Mouse (Mus musculus) kidney, embryonic 15.5 days (tissue): ENCODE measurements at regions not wholly inside any gene's neighbourhood (a gene's known extent, or its start where the extent isn't known, plus 50 kb on each side); places are given as distances from the start of the nearest gene placed in this dataset.

Experiments
- ATAC-seq: fragments of 200-750 bp; cut with Nextera tagmentation; replicated peaks from 2 replicates; pipeline ENCODE4 v1.8.0; 2017; ENCODE audit warnings: moderate TSS enrichment; ENCODE audit not compliant: low FRiP score
- H3K27ac ChIP-seq: fragments of 300-500 bp; sonication (generic); 2 replicates; pipeline ENCODE4 v1.5.1; 2015; ENCODE audit warnings: mild to moderate bottlenecking, inconsistent platforms
- H3K27me3 ChIP-seq: fragments of 300-500 bp; sonication (generic); 2 replicates; pipeline ENCODE4 v1.6.1; 2015; ENCODE audit warnings: inconsistent platforms
- H3K36me3 ChIP-seq: fragments of 300-500 bp; sonication (generic); 2 replicates; pipeline ENCODE4 v1.6.1; 2015; ENCODE audit warnings: inconsistent platforms
- H3K4me1 ChIP-seq: fragments of 300-500 bp; sonication (generic); 2 replicates; pipeline ENCODE4 v1.6.1; 2015; ENCODE audit warnings: inconsistent platforms
- H3K4me2 ChIP-seq: fragments of 300-500 bp; sonication (generic); 2 replicates; pipeline ENCODE4 v1.6.1; 2015; ENCODE audit warnings: moderate library complexity, mild to moderate bottlenecking, inconsistent platforms
- H3K4me3 ChIP-seq: fragments of 300-500 bp; sonication (generic); replicated peaks from 2 replicates; pipeline ENCODE4 v1.5.1; 2015; ENCODE audit warnings: mild to moderate bottlenecking, inconsistent platforms
- H3K9ac ChIP-seq: fragments of 300-500 bp; sonication (generic); 2 replicates; pipeline ENCODE4 v1.6.1; 2015; ENCODE audit warnings: mild to moderate bottlenecking, inconsistent platforms
- H3K9me3 ChIP-seq: fragments of 300-500 bp; sonication (generic); replicated peaks from 2 replicates; pipeline ENCODE4 v1.6.1; 2016; ENCODE audit warnings: inconsistent platforms
- WGBS: fragments of 180-500 bp; shearing (Covaris S2); methylation state at CpG from one replicate; pipeline ENCODE4 v1.1.7; 2015; ENCODE audit warnings: mixed read lengths; 5-methylcytosine and 5-hydroxymethylcytosine counted together

DNA sequence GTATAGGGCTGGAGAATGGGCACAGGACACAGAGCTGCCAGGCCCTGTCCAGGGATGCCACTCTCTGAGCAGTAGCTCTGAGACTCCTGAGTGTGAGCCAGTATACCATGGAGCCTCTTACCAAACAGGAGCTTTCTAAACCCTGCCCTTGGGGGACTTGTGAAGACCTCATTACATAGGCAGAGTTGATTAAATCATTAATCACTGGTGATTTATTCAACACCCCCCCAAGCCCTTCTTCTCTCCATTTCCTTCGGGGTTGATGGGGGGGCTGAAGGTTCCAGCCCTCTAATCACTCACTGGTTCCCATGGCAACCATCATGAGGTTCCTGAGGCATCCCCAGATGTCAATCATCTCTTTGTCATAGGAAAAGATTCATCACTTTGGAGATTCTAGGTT lies 81.0 kb upstream of the Plekha5 start:
- Histone ChIP-seq H3K27ac (no peak overlapping the region), H3K4me2 (no peak overlapping the region), H3K9me3 (peaks cover 6% of the 10 kb centered on the region; the same call in 1 of the 2 replicates), H3K9ac (no peak overlapping the region), H3K27me3 (no peaks in the 10 kb centered on the region), H3K4me1 (peaks cover 37% of the 10 kb centered on the region), H3K36me3 (no peaks in the 10 kb centered on the region), H3K4me3 (no peak overlapping the region)
- WGBS, result 35% methylated on average over 1 of the region's 1 CpGs
- ATAC-seq, result no peak

- H3K4me2 ChIP-seq, result no peak overlapping the region
- WGBS, result 84% methylated on average over 13 of the region's 13 CpGs
- no peak overlapping the region for H3K4me3 ChIP-seq
- H3K4me1 ChIP-seq, result peaks cover 59% of the 10 kb centered on the region
- no peak for ATAC-seq
- no peaks in the 10 kb centered on the region for H3K9me3 ChIP-seq
- no peaks in the 10 kb centered on the region for H3K36me3 ChIP-seq
- H3K27me3 ChIP-seq, result no peaks in the 10 kb centered on the region
- no peak overlapping the region for H3K9ac ChIP-seq
- no peak overlapping the region for H3K27ac ChIP-seq
These were observed 84.1 kb upstream of the Plekha5 start for GRCm38 (mm10) chr6:140339731-140340130.

GRCm38 (mm10) chr6:140337897-140338749 lies 85.7 kb upstream of the Plekha5 start:
- Histone ChIP-seq H3K9ac (no peak overlapping the region), H3K4me3 (peak overlapping the region; percentile 23)

DNA sequence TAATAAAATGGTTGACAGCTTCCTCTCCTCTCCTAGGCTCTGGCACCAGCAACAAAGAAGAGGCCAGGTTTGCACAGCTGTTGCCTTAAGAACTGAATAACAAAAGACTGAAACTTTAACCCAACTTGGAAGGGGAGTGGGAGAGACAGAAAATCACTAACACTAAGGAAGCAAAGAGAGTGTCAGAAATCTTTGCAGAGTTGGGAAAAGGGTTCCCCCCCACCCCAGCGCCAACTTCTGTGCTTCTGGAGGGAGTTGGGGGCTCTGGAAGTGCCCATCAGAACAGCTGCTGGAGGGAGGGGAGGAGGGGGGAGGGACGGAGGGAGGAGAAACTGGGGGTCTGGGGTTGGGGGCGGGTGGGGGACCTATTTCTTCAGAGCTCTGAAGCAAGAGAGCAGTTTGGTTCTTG lies 86.8 kb upstream of the Plekha5 start:
- H3K4me3 ChIP-seq, result no peak overlapping the region
- 4% methylated on average over 3 of the region's 3 CpGs for WGBS

More at GRCm38 (mm10) chr6:140337897-140338749, 85.7 kb upstream of the Plekha5 start:
- no peaks in the 10 kb centered on the region for H3K27me3 ChIP-seq
- peak overlapping the region; percentile 54 for H3K4me2 ChIP-seq
- peaks cover 54% of the 10 kb centered on the region for H3K4me1 ChIP-seq
- 26% methylated on average over 19 of the region's 19 CpGs for WGBS
- H3K36me3 ChIP-seq, result no peaks in the 10 kb centered on the region
- peak; percentile 79 for ATAC-seq
- no peaks in the 10 kb centered on the region for H3K9me3 ChIP-seq
- H3K27ac ChIP-seq, result peak overlapping the region; percentile 95

DNA sequence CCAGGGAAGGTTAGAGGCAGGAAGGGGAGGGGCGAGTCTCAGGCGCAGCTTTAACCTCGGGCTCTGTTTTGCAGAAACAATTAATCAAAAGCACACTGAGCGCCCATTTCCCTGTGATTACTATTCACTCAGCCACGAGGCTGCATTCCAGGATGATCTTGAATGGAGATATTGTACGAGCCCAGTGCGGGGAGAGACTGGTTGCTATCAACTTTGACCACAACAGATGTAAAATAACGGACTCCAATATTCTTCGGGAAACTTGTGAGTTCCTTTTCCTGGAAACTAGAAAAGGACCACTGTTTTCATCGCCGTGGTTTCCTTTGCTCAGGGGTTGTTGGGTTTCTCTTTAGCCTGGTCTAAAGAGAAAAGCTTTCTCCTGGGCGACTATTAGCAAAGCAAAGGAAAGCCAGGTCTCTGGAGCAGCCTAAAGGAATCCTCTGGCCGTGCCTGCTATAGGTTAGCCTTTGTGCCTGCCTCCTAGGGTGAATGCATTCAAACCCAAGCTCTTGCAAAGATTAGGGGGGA lies 87.4 kb upstream of the Plekha5 start:
- H3K4me3 ChIP-seq, result 0 out of 2 replicates have a peak overlapping the region, but pooled peaks have one; percentile 8
- 0 out of 2 replicates have a peak, but pooled peaks have one; percentile 13 for ATAC-seq
- no peak overlapping the region for H3K9ac ChIP-seq

More for the DNA sequence above, 86.8 kb upstream of the Plekha5 start:
- Histone ChIP-seq H3K4me1 (peaks cover 47% of the 10 kb centered on the region), H3K4me2 (peak overlapping the region; percentile 54), H3K27ac (peak overlapping the region; percentile 95), H3K27me3 (no peaks in the 10 kb centered on the region), H3K9me3 (no peaks in the 10 kb centered on the region), H3K9ac (no peak overlapping the region), H3K36me3 (no peaks in the 10 kb centered on the region)
- ATAC-seq, result peak; percentile 59

GRCm38 (mm10) chr6:140333397-140333796 lies 90.5 kb upstream of the Plekha5 start:
- ATAC-seq, result no peak
- H3K4me3 ChIP-seq, result no peak overlapping the region
- WGBS, result 45% methylated on average over 3 of the region's 3 CpGs
- no peak overlapping the region for H3K9ac ChIP-seq
- no peaks in the 10 kb centered on the region for H3K9me3 ChIP-seq
- peaks cover 30% of the 10 kb centered on the region for H3K4me1 ChIP-seq
- no peaks in the 10 kb centered on the region for H3K27me3 ChIP-seq
- no peak overlapping the region for H3K27ac ChIP-seq
- H3K36me3 ChIP-seq, result no peaks in the 10 kb centered on the region
- no peak overlapping the region for H3K4me2 ChIP-seq

More for the DNA sequence above, 87.4 kb upstream of the Plekha5 start:
- H3K27ac ChIP-seq, result peak overlapping the region; percentile 95
- peak overlapping the region; percentile 54 for H3K4me2 ChIP-seq
- no peaks in the 10 kb centered on the region for H3K27me3 ChIP-seq
- peaks cover 41% of the 10 kb centered on the region for H3K4me1 ChIP-seq
- WGBS, result 6% methylated on average over 13 of the region's 13 CpGs
- H3K36me3 ChIP-seq, result no peaks in the 10 kb centered on the region
- H3K9me3 ChIP-seq, result no peaks in the 10 kb centered on the region

DNA sequence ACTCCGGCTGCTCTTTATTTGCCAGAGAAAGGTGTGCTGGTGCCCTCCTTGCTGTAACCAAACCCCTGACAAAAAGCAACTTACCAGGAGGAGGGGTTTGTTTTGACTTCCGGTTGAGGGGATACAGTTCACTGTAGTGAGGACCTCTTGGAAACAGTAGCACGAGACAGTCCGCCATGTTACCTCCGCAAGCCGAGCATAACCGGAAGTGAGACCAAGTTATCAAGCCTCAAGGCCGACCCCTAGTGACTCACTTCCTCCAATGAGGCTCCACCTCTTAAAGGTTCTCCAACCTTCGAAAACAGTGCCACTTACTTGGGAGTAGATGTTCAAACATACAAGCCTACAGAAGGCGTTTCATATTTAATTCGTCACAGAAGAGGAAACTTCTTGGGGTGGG lies 115.2 kb upstream of the Plekha5 start:
- H3K27ac ChIP-seq, result no peak overlapping the region
- H3K27me3 ChIP-seq, result no peaks in the 10 kb centered on the region
- no peak overlapping the region for H3K9ac ChIP-seq
- no peak overlapping the region for H3K4me3 ChIP-seq
- H3K4me2 ChIP-seq, result no peak overlapping the region
- no peak for ATAC-seq
- WGBS, result 89% methylated on average over 11 of the region's 11 CpGs
- no peaks in the 10 kb centered on the region for H3K9me3 ChIP-seq
- H3K4me1 ChIP-seq, result no peaks in the 10 kb centered on the region
- H3K36me3 ChIP-seq, result no peaks in the 10 kb centered on the region

DNA sequence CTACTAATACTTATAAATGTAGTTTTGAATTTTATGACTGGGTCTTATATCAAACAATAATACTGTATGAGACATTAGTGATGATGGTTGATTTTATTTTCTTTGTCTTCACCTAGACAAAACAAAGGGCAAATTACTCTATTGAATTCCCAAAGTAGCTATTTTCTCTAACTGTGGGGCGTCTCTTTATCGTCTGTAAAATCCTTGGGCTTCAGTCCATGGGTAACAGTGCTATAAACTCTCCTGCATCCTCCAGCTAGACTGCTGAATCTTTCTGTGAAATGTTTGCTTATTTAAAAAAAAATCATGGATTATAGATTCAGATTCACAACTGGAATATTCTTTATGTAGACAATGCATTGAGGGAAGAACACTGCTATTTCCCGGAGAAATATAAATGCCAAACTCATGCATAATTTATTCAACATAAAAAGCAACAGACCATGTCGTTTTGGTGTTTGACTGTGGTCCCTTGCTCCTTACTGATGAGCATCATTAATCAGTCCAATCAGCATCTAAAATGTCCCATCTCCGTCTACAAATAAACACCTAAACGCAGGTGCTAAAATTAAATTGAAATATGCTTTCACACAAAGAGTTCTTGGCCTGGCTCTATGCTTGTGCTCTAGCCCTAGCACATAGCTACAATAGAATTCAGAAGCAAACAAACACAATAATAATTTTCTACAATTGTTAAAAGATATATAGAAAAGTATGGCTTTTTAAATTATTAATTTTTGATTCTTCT lies 116.9 kb upstream of the Plekha5 start:
- no peak for ATAC-seq
- Histone ChIP-seq H3K36me3 (no peaks in the 10 kb centered on the region), H3K9me3 (no peaks in the 10 kb centered on the region), H3K27ac (no peak overlapping the region), H3K4me2 (no peak overlapping the region), H3K4me3 (no peak overlapping the region), H3K27me3 (no peaks in the 10 kb centered on the region), H3K9ac (no peak overlapping the region), H3K4me1 (no peaks in the 10 kb centered on the region)
- 46% methylated on average over 6 of the region's 6 CpGs for WGBS

DNA sequence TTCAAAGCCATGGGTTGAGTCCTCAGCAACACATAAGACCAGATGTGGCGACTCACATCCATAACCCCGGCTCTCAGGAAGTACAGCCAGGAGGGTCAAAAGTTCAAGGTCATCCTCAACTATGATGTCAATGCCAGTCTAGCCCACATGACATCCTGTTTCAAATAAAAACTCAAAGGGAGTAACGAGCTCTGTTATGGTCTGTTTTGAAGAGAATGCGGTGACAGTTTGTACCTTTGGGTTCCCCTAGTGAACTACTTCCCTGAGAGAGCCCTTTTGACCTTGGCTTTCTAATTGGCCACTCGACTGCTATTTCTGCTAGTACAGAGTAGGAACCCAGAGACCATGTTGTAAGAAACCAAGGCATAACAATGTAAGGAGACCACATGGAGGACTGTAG lies 119.7 kb upstream of the Plekha5 start:
- no peak overlapping the region for H3K4me2 ChIP-seq
- H3K4me1 ChIP-seq, result peaks cover 14% of the 10 kb centered on the region
- no peak for ATAC-seq
- H3K27ac ChIP-seq, result no peak overlapping the region
- H3K9ac ChIP-seq, result no peak overlapping the region
- no peak overlapping the region for H3K4me3 ChIP-seq
- H3K36me3 ChIP-seq, result no peaks in the 10 kb centered on the region
- H3K27me3 ChIP-seq, result no peaks in the 10 kb centered on the region
- 65% methylated on average over 5 of the region's 5 CpGs for WGBS
- H3K9me3 ChIP-seq, result no peaks in the 10 kb centered on the region

GRCm38 (mm10) chr6:140300470-140301145 lies 123.2 kb upstream of the Plekha5 start:
- peaks cover 22% of the 10 kb centered on the region for H3K4me1 ChIP-seq
- H3K36me3 ChIP-seq, result no peaks in the 10 kb centered on the region
- no peak overlapping the region for H3K4me3 ChIP-seq
- no peak overlapping the region for H3K4me2 ChIP-seq
- ATAC-seq, result peak; percentile 76
- H3K9me3 ChIP-seq, result no peaks in the 10 kb centered on the region
- no peak overlapping the region for H3K9ac ChIP-seq
- H3K27ac ChIP-seq, result peak overlapping the region; percentile 20
- no peaks in the 10 kb centered on the region for H3K27me3 ChIP-seq
- WGBS, result 39% methylated on average over 7 of the region's 7 CpGs

DNA sequence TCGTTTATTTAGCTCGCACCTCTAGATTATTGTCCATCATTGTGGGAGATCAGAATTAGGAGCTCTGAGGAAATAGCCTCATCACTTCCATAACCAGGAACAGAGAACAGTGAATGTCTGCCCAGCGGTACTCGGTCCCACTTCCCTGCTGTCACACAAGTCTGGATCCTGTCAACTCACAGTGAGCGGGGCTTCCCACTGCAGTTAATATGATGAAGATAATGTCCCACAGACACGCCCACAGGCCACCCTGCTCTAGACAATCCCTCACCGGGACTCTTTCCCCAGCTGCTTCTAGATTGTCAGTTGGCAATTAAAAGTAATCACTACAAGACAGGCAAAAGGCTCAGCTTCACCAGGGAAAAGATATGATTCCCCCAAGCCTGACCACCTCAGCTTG lies 124.2 kb upstream of the Plekha5 start:
- H3K27ac ChIP-seq, result peak overlapping the region; percentile 20; the same call in 1 of the 2 replicates
- 0 out of 2 replicates have a peak, but pooled peaks have one; percentile 56 for ATAC-seq

More for the DNA sequence above, 124.2 kb upstream of the Plekha5 start:
- Histone ChIP-seq H3K4me1 (peaks cover 22% of the 10 kb centered on the region), H3K9ac (no peak overlapping the region), H3K27me3 (no peaks in the 10 kb centered on the region), H3K4me2 (no peak overlapping the region), H3K4me3 (no peak overlapping the region), H3K36me3 (no peaks in the 10 kb centered on the region), H3K9me3 (no peaks in the 10 kb centered on the region)
- 61% methylated on average over 7 of the region's 7 CpGs for WGBS
